Mouse (Mus musculus): ENCODE results near the gene Fndc3b. TPM values are rescaled to one million over a fixed set of nuclear protein-coding genes. Genes with fewer than 3 reads are reported as not detected.
A peak's percentile ranks its signal among the peaks of the same experiment; 100 is the strongest.

Fndc3b gene
- polyA plus RNA-seq, 1 experiment from 2014 or later, result 11.3 TPM

DNA sequence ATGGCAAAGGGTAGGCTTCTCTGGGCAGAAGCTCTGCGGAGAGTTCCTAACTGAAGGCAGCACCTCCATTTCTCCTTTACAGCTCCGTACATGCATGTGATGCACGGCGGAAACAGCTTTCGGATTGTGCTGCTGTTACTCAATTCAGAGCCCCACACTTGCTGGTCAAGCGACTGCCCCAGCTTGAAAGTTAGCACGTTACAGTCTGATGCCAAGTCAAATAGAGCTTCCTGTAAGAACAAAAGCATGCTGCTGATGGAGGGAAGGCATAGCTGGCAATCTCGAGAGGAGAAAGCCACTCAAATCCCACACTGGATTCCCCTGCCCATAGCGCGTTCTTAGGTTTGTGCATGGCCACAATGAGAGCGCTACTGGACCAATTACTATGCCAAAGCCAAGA, 122.5 kb downstream of the Fndc3b start:
- 91% methylated on average over 11 of the region's 11 CpGs for WGBS
- no peak overlapping the region for H3K27ac ChIP-seq
- H3K9ac ChIP-seq, result no peak overlapping the region
- no peaks in the 10 kb centered on the region for H3K4me1 ChIP-seq (replicated peaks; ENCODE audit: control insufficient read depth, insufficient read depth, low read length)
- H3K27me3 ChIP-seq (ENCODE audit: control insufficient read depth, insufficient read depth, low read length), result no peaks in the 10 kb centered on the region
- H3K36me3 ChIP-seq (replicated peaks; ENCODE audit: control insufficient read depth, insufficient read depth), result no peaks in the 10 kb centered on the region
- H3K4me3 ChIP-seq (replicated peaks; ENCODE audit: low read length), result no peak overlapping the region
- no peak for ATAC-seq (ENCODE audit: low FRiP score)
- no peak for DNase-seq (ENCODE audit: low spot score)
- no peaks in the 10 kb centered on the region for H3K9me3 ChIP-seq (ENCODE audit: control insufficient read depth, low read length)
- no peak overlapping the region for H3K4me2 ChIP-seq (replicated peaks)

DNA sequence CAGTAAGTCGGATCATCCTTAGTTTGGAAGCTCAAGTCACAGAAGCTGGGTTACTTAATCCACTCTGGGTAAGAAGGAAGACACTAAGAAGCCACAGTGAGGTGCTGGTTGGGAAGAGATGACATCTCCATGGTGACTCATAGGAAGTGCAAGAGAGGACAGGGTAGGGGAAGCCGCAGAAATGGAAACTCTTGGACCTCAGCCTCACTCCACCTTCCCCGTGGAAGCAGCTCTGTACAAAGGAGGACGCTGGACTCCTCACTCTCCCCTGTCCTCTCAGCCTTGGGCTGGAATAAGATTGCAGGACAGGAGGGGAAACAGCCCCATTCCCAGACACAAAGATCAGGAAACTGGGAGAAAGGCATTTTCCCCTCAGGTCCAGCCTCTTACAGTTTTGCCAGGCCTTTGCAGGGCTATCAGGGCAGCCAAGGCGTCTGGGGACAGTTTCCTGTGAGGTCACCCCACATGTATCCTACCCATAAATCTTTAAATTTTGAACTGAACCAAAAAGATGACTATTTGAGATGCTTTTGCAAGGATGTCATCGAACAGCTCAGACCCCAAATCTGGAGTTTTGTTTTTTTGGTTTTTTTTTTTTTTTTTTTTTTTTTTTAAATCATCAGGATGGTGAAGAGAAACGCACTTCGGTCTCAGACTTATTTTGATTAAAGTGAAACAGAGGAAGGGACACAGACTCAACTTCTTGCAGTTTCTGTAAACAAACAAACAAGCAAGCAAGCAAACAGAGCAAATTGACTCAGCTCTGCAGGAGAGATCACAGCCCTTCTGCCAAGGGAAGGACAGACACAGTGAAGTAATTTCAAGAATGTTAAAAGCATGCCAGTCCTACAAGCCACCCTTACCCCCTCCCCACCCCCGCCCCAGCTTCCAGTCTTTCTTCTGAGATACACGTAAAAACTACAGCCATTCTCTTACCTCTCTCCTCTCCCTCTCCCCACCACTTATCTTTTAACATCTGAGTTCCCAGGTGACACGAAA, 126.2 kb downstream of the Fndc3b start:
- H3K27me3 ChIP-seq (ENCODE audit: control insufficient read depth, insufficient read depth, low read length), result no peaks in the 10 kb centered on the region
- no peaks in the 10 kb centered on the region for H3K9me3 ChIP-seq (ENCODE audit: control insufficient read depth, low read length)
- peaks cover 3% of the 10 kb centered on the region for H3K4me1 ChIP-seq (replicated peaks; ENCODE audit: control insufficient read depth, insufficient read depth, low read length)
- no peak overlapping the region for H3K4me3 ChIP-seq (replicated peaks; ENCODE audit: low read length)
- no peaks in the 10 kb centered on the region for H3K36me3 ChIP-seq (replicated peaks; ENCODE audit: control insufficient read depth, insufficient read depth)
- no peak overlapping the region for H3K27ac ChIP-seq
- WGBS, result 56% methylated on average over 11 of the region's 11 CpGs
- no peak for DNase-seq (ENCODE audit: low spot score)
- no peak overlapping the region for H3K4me2 ChIP-seq (replicated peaks)
- ATAC-seq (ENCODE audit: low FRiP score), result no peak
- H3K9ac ChIP-seq, result no peak overlapping the region

DNA sequence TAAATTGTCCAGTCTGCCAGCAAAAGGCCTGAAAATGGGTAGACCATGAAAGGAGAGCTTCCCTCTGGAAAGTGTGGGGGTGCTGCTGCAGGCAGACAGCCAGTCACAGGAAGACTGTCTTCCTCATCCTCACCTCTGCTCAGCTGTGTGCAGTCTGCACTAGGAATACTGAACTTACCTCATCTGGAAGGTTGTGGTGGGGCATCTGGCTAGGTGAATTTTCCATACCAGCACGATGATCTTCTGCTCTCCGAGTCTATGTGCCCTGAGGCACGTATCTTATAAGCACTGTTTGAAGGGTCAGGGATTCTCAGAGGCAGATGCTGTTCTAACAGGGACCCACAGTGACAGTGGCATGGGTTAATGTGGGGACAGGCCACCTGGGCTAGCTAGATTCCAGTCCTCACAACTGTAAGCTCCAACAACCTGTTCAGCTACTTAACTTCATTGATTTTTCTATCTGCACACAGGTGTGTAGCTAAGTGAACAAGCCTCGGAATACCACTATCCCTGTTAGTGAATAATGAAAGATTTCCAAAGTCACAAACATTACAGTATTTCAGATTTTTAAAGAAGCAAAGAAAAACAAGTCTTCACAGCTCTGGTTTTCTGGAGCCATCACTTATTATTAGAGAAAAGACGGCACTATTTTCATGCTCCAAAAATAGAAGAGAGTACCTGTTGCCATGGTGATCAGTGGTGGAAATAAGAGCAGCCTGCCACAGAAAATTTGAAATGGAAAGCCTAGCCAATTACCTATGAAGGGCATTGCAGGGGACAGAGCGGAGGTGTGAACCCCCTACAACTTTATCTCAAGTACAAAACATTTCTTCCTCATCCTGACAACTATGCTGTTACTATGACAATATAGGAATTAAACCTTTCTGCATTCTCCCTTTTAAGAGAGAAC, 128.9 kb downstream of the Fndc3b start:
- H3K4me2 ChIP-seq (replicated peaks), result no peak overlapping the region
- no peak for DNase-seq (ENCODE audit: low spot score)

DNA sequence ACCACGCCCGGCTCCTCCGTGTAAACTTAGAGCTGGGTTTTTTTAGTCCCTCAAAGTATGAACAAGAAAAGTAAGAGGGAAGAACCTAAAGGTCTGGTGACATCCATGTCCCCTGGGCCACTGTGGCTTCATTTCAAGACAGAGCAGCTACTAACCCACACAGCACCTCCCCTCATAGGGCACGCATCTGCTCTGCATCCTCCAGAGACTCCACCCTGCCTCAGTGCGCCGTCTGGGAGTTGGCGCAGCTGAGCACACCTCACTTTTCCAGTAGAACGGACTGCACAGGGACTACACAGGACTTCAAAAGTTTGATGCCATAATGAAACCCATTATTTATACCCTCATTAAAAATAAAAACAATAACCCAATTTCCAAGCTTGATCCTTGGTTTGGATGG, 130.2 kb downstream of the Fndc3b start:
- DNase-seq (ENCODE audit: low spot score), result no peak
- Histone ChIP-seq H3K4me3 (replicated peaks; ENCODE audit: low read length) (no peak overlapping the region), H3K9me3 (ENCODE audit: control insufficient read depth, low read length) (no peaks in the 10 kb centered on the region), H3K4me2 (replicated peaks) (no peak overlapping the region), H3K27me3 (ENCODE audit: control insufficient read depth, insufficient read depth, low read length) (no peaks in the 10 kb centered on the region), H3K9ac (no peak overlapping the region), H3K4me1 (replicated peaks; ENCODE audit: control insufficient read depth, insufficient read depth, low read length) (peaks cover 12% of the 10 kb centered on the region), H3K36me3 (replicated peaks; ENCODE audit: control insufficient read depth, insufficient read depth) (no peaks in the 10 kb centered on the region), H3K27ac (no peak overlapping the region)
- 86% methylated on average over 8 of the region's 8 CpGs for whole genome bisulfite sequencing
- no peak for ATAC-seq (ENCODE audit: low FRiP score)

More for the DNA sequence above, 128.9 kb downstream of the Fndc3b start:
- no peak overlapping the region for H3K27ac ChIP-seq
- no peak overlapping the region for H3K9ac ChIP-seq
- no peak overlapping the region for H3K4me3 ChIP-seq (replicated peaks; ENCODE audit: low read length)
- no peaks in the 10 kb centered on the region for H3K36me3 ChIP-seq (replicated peaks; ENCODE audit: control insufficient read depth, insufficient read depth)
- 63% methylated on average over 6 of the region's 6 CpGs for WGBS
- no peaks in the 10 kb centered on the region for H3K9me3 ChIP-seq (ENCODE audit: control insufficient read depth, low read length)
- peaks cover 12% of the 10 kb centered on the region for H3K4me1 ChIP-seq (replicated peaks; ENCODE audit: control insufficient read depth, insufficient read depth, low read length)
- no peak for ATAC-seq (ENCODE audit: low FRiP score)
- H3K27me3 ChIP-seq (ENCODE audit: control insufficient read depth, insufficient read depth, low read length), result no peaks in the 10 kb centered on the region

DNA sequence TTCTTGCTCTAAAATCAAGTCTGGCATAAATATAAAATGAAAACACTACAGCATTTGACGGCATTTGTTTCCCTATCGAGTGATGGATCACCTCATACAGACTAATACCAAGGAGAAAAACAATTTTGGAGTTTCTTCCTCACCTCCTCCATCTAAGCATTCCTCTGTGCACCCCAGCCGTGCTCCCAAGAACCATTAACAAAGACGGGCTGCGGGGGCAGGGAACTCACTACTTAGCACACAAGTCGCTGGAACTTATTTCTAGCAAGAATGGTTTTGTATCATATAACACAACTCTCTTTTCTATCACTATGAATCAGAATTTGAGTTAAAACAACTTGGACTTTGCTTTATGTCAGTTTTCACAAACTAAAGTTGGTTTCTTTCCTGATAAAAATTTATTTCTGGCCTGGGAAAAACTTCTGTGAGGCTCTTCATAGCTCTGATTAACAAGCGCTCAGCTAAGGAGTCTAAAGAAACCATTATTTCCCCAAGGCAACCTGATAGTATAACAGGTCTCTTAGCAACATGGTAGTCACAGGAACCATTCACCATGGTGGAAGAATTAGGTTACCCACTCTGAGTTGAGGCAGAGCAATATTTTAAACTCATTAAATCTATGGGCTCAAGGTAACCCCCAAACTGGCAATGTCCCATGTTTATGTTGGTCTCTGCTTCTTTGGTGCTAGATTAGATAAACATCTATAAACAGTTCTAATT, 131.1 kb downstream of the Fndc3b start:
- H3K4me3 ChIP-seq (replicated peaks; ENCODE audit: low read length), result no peak overlapping the region
- no peak; the same call in 1 of the 2 replicates for ATAC-seq (ENCODE audit: low FRiP score)
- no peaks in the 10 kb centered on the region for H3K9me3 ChIP-seq (ENCODE audit: control insufficient read depth, low read length)
- H3K9ac ChIP-seq, result no peak overlapping the region
- H3K27me3 ChIP-seq (ENCODE audit: control insufficient read depth, insufficient read depth, low read length), result no peaks in the 10 kb centered on the region
- no peak overlapping the region for H3K4me2 ChIP-seq (replicated peaks)
- no peaks in the 10 kb centered on the region for H3K36me3 ChIP-seq (replicated peaks; ENCODE audit: control insufficient read depth, insufficient read depth)
- H3K4me1 ChIP-seq (replicated peaks; ENCODE audit: control insufficient read depth, insufficient read depth, low read length), result peaks cover 12% of the 10 kb centered on the region
- peak; percentile 53 for DNase-seq (ENCODE audit: low spot score)
- peak overlapping the region; percentile 72 for H3K27ac ChIP-seq
- WGBS, result 24% methylated on average over 7 of the region's 7 CpGs

DNA sequence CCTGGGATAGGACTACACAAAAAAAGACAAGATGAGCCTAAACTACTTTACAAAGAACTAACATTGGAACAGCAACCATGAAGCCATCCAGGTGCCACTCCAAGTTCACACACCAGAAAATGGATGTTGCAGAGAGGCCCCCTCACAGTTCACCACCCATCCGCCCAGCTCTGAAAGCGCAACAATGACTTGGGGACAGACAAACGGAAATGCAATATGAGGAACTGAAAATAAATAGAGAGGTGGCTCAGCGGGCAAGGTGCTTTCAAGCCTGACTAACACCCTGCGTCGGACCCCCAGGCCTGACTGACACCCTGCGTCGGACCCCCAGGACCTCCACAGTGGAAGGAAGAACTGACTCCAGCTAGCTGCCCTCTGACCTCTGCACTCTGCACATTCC, 131.9 kb downstream of the Fndc3b start:
- H3K9me3 ChIP-seq (ENCODE audit: control insufficient read depth, low read length), result no peaks in the 10 kb centered on the region
- H3K4me1 ChIP-seq (replicated peaks; ENCODE audit: control insufficient read depth, insufficient read depth, low read length), result peaks cover 12% of the 10 kb centered on the region
- H3K27ac ChIP-seq, result peak overlapping the region; percentile 72
- H3K4me2 ChIP-seq (replicated peaks), result no peak overlapping the region
- H3K27me3 ChIP-seq (ENCODE audit: control insufficient read depth, insufficient read depth, low read length), result no peaks in the 10 kb centered on the region
- H3K4me3 ChIP-seq (replicated peaks; ENCODE audit: low read length), result no peak overlapping the region
- DNase-seq (ENCODE audit: low spot score) (no peak), ATAC-seq (ENCODE audit: low FRiP score) (no peak)
- H3K9ac ChIP-seq, result no peak overlapping the region
- WGBS, result 26% methylated on average over 8 of the region's 8 CpGs
- no peaks in the 10 kb centered on the region for H3K36me3 ChIP-seq (replicated peaks; ENCODE audit: control insufficient read depth, insufficient read depth)

DNA sequence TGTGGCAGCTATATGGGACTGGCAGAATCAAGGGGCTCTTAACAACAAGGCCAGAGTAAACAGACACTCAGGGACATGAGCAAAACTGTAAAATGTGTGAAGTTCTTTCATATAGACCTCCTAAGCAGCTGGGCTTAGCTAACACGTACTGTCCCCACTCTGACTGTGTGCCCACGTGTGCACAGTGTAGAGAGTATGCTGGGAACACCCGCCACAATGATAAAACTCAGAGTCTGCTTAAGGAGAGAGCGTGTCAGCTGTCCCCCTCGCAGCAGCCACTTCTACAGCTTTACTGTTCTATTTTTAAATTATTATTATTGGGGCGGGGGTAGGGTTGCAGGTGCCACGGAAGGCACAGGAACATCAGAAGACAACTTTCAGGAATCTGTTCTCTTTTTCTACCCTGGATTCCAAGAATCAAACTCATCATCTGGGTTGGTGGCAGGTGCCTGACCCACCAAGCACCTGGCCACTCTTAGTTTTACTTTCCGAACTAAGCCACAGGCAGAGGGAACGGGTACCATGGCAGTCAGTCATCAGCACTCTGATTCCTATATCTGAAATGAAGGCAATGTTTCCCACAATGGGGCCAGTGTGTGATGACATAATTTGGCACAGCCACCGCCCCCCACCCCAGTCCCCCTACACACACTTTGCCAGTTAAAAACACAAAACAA, 133.6 kb downstream of the Fndc3b start:
- H3K9ac ChIP-seq, result no peak overlapping the region
- H3K4me1 ChIP-seq (replicated peaks; ENCODE audit: control insufficient read depth, insufficient read depth, low read length), result peaks cover 16% of the 10 kb centered on the region
- H3K4me3 ChIP-seq (replicated peaks; ENCODE audit: low read length), result no peak overlapping the region
- no peaks in the 10 kb centered on the region for H3K27me3 ChIP-seq (ENCODE audit: control insufficient read depth, insufficient read depth, low read length)
- WGBS, result 93% methylated on average over 10 of the region's 10 CpGs
- H3K4me2 ChIP-seq (replicated peaks), result no peak overlapping the region
- H3K9me3 ChIP-seq (ENCODE audit: control insufficient read depth, low read length), result no peaks in the 10 kb centered on the region
- ATAC-seq (ENCODE audit: low FRiP score) (no peak), DNase-seq (ENCODE audit: low spot score) (no peak)
- no peaks in the 10 kb centered on the region for H3K36me3 ChIP-seq (replicated peaks; ENCODE audit: control insufficient read depth, insufficient read depth)
- H3K27ac ChIP-seq, result no peak overlapping the region

DNA sequence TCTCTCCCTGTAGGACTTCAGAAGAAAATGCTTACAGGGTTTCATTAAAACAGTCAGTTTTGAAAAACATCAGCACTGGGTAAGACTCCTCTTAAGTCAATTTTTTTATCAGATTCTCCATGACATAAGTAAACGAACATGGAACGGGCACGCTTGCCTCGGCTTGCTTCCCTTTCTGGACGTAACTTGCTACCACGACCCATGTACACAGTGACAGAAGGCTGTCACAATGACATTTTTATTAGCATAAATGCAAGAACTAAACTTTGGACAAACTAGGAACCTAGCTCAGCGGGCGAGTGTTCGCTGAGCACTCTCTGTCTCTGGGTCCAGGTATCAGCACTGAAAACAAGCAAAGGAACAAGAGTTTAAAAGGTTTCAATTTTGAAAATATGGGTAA, 136.9 kb downstream of the Fndc3b start:
- Histone ChIP-seq H3K36me3 (replicated peaks; ENCODE audit: control insufficient read depth, insufficient read depth) (no peaks in the 10 kb centered on the region), H3K4me1 (replicated peaks; ENCODE audit: control insufficient read depth, insufficient read depth, low read length) (peaks cover 9% of the 10 kb centered on the region), H3K27me3 (ENCODE audit: control insufficient read depth, insufficient read depth, low read length) (no peaks in the 10 kb centered on the region), H3K4me3 (replicated peaks; ENCODE audit: low read length) (no peak overlapping the region), H3K9ac (no peak overlapping the region), H3K9me3 (ENCODE audit: control insufficient read depth, low read length) (no peaks in the 10 kb centered on the region), H3K4me2 (replicated peaks) (no peak overlapping the region), H3K27ac (peak overlapping the region; percentile 66)
- WGBS, result 83% methylated on average over 9 of the region's 9 CpGs
- DNase-seq (ENCODE audit: low spot score) (no peak), ATAC-seq (ENCODE audit: low FRiP score) (no peak)
